Mouse (Mus musculus) MEL (cell line): ENCODE measurements around the gene Bmpr2. TPM values are rescaled to one million over a fixed set of nuclear protein-coding genes. Genes with fewer than 3 reads are reported as not detected.

Experiments used
- DNase-seq: peaks from one replicate; pipeline ENCODE4 v3.0.0; 2011; ENCODE audit warnings: low read depth, low spot score
- H3K27ac ChIP-seq: 2 replicates; pipeline ENCODE4 v1.5.1; 2012; ENCODE audit warnings: low read depth, mild to moderate bottlenecking, control low read depth, low read length, moderate library complexity; ENCODE audit not compliant: control insufficient read depth
- H3K27me3 ChIP-seq, 2 experiments: fragments of 150-350 bp in 1 of 2; sonication (generic) in 1 of 2; 2 replicates each; pipeline ENCODE4 v1.6.1; 2012; ENCODE audit warnings: low read length in 2 of 2, mild to moderate bottlenecking in 2 of 2, improper control_type of control experiment in 1 of 2, moderate library complexity in 1 of 2; ENCODE audit not compliant: insufficient read depth in 2 of 2, control insufficient read depth in 1 of 2
- H3K36me3 ChIP-seq, 2 experiments: 2 replicates each; pipeline ENCODE4 v1.6.1; 2012 to 2014; ENCODE audit warnings: low read length in 2 of 2, improper control_type of control experiment in 1 of 2, inconsistent platforms in 1 of 2, mild to moderate bottlenecking in 1 of 2; ENCODE audit not compliant: insufficient read depth in 2 of 2, control insufficient read depth in 1 of 2
- H3K4me1 ChIP-seq, 2 experiments: fragments of 150-350 bp in 1 of 2; sonication (generic) in 1 of 2; 2 replicates each; pipeline ENCODE4 v1.6.1; 2012; ENCODE audit warnings: low read length in 2 of 2, improper control_type of control experiment in 1 of 2, mild to moderate bottlenecking in 1 of 2; ENCODE audit not compliant: insufficient read depth in 2 of 2, control insufficient read depth in 1 of 2
- H3K4me3 ChIP-seq, 2 experiments: fragments of 150-350 bp in 1 of 2; sonication (generic) in 1 of 2; 2 replicates each; pipeline ENCODE4 v1.5.1; 2012; ENCODE audit warnings: low read depth in 2 of 2, low read length in 2 of 2, mild to moderate bottlenecking in 2 of 2, moderate library complexity in 2 of 2, control low read depth in 1 of 2, improper control_type of control experiment in 1 of 2; ENCODE audit not compliant: control insufficient read depth in 1 of 2, insufficient read depth in 1 of 2
- H3K79me2 ChIP-seq: 2 replicates; pipeline ENCODE4 v1.6.1; 2012; ENCODE audit warnings: mild to moderate bottlenecking, low read length, moderate library complexity; ENCODE audit not compliant: control insufficient read depth, poor library complexity, insufficient read depth
- H3K9ac ChIP-seq: 2 replicates; pipeline ENCODE4 v1.6.1; 2012; ENCODE audit warnings: low read depth, mild to moderate bottlenecking, control low read depth, low read length, moderate library complexity; ENCODE audit not compliant: control insufficient read depth, poor library complexity, severe bottlenecking
- H3K9me3 ChIP-seq: fragments of 150-350 bp; sonication (generic); replicated peaks from 2 replicates; pipeline ENCODE4 v1.6.1; 2012; ENCODE audit warnings: mild to moderate bottlenecking, low read length, improper control_type of control experiment, moderate library complexity; ENCODE audit not compliant: insufficient read depth
- CHD1 ChIP-seq: IDR thresholded peaks from 2 replicates; pipeline ENCODE4 v1.6.1; 2012; ENCODE audit warnings: low read depth, mild to moderate bottlenecking, inconsistent platforms, low read length, improper control_type of control experiment
- CTCF ChIP-seq, 3 experiments: IDR thresholded peaks in 2 of 3; conservative IDR thresholded peaks in 1 of 3; 2 replicates each; pipeline ENCODE4 v1.5.1; 2011 to 2012; ENCODE audit warnings: low read length in 3 of 3, low read depth in 2 of 3, mild to moderate bottlenecking in 2 of 3, improper control_type of control experiment in 1 of 3, inconsistent platforms in 1 of 3, mixed read lengths in 1 of 3, moderate library complexity in 1 of 3; ENCODE audit not compliant: control insufficient read depth in 1 of 3, insufficient read depth in 1 of 3, poor library complexity in 1 of 3, severe bottlenecking in 1 of 3
- ELF1 ChIP-seq: IDR thresholded peaks from 2 replicates; pipeline ENCODE4 v1.6.1; 2014; ENCODE audit warnings: low read depth, mild to moderate bottlenecking, inconsistent platforms, low read length, improper control_type of control experiment, moderate library complexity
- GABPA ChIP-seq: IDR thresholded peaks from 2 replicates; pipeline ENCODE4 v1.6.1; 2012; ENCODE audit warnings: low read depth, mild to moderate bottlenecking, inconsistent platforms, low read length, improper control_type of control experiment, moderate library complexity
- GATA1 ChIP-seq: IDR thresholded peaks from 2 replicates; pipeline ENCODE4 v1.6.1; 2011; ENCODE audit warnings: low read depth, low read length, improper control_type of control experiment
- HCFC1 ChIP-seq: IDR thresholded peaks from 2 replicates; pipeline ENCODE4 v1.6.1; 2012; ENCODE audit warnings: low read depth, mild to moderate bottlenecking, inconsistent platforms, low read length, improper control_type of control experiment, moderate library complexity
- JUND ChIP-seq: IDR thresholded peaks from 2 replicates; pipeline ENCODE4 v1.6.1; 2011; ENCODE audit warnings: low read depth, mild to moderate bottlenecking, improper control_type of control experiment, low read length
- MAFK ChIP-seq: IDR thresholded peaks from 2 replicates; pipeline ENCODE4 v1.6.1; 2011; ENCODE audit warnings: low read depth, mild to moderate bottlenecking, low read length, improper control_type of control experiment, borderline replicate concordance
- MAZ ChIP-seq: IDR thresholded peaks from 2 replicates; pipeline ENCODE4 v1.6.1; 2012; ENCODE audit warnings: low read depth, mild to moderate bottlenecking, inconsistent platforms, low read length, improper control_type of control experiment
- MEF2A ChIP-seq: IDR thresholded peaks from 2 replicates; pipeline ENCODE4 v1.6.1; 2014; ENCODE audit warnings: low read depth, mild to moderate bottlenecking, inconsistent platforms, low read length, improper control_type of control experiment; ENCODE audit not compliant: poor library complexity, insufficient replicate concordance, severe bottlenecking; ENCODE audit errors: extremely low read depth
- MXI1 ChIP-seq: IDR thresholded peaks from 2 replicates; pipeline ENCODE4 v1.6.1; 2011; ENCODE audit warnings: mild to moderate bottlenecking, low read depth, low read length, improper control_type of control experiment
- MYB ChIP-seq: IDR thresholded peaks from 2 replicates; pipeline ENCODE4 v1.6.1; 2011; ENCODE audit warnings: mild to moderate bottlenecking, low read depth, low read length, improper control_type of control experiment
- NELFE ChIP-seq: IDR thresholded peaks from 2 replicates; pipeline ENCODE4 v1.6.1; 2011; ENCODE audit warnings: low read depth, low read length, improper control_type of control experiment
- NRF1 ChIP-seq: IDR thresholded peaks from 2 replicates; pipeline ENCODE4 v1.6.1; 2014; ENCODE audit warnings: low read depth, mild to moderate bottlenecking, inconsistent platforms, low read length, improper control_type of control experiment, moderate library complexity; ENCODE audit not compliant: poor library complexity, insufficient read depth, severe bottlenecking
- POLR2A ChIP-seq, 2 experiments: IDR thresholded peaks; 2 replicates each; pipeline ENCODE4 v1.6.1; 2011 to 2012; ENCODE audit warnings: low read length in 2 of 2, mild to moderate bottlenecking in 2 of 2, control low read depth in 1 of 2, improper control_type of control experiment in 1 of 2, low read depth in 1 of 2, moderate library complexity in 1 of 2; ENCODE audit not compliant: control insufficient read depth in 1 of 2, insufficient read depth in 1 of 2, poor library complexity in 1 of 2
- POLR2AphosphoS2 ChIP-seq: IDR thresholded peaks from 2 replicates; pipeline ENCODE4 v1.6.1; 2011; ENCODE audit warnings: low read length, improper control_type of control experiment
- POLR2AphosphoS5 ChIP-seq: IDR thresholded peaks from 2 replicates; pipeline ENCODE4 v1.6.1; 2012; ENCODE audit warnings: low read depth, borderline replicate concordance, mild to moderate bottlenecking, inconsistent platforms, low read length, moderate library complexity, mixed read lengths
- RAD21 ChIP-seq: IDR thresholded peaks from 2 replicates; pipeline ENCODE4 v1.6.1; 2011; ENCODE audit warnings: mild to moderate bottlenecking, low read depth, low read length, improper control_type of control experiment
- RCOR1 ChIP-seq: IDR thresholded peaks from 2 replicates; pipeline ENCODE4 v1.6.1; 2012; ENCODE audit warnings: low read depth, mild to moderate bottlenecking, inconsistent platforms, low read length, improper control_type of control experiment
- TBP ChIP-seq: IDR thresholded peaks from 2 replicates; pipeline ENCODE4 v1.8.0; 2011; ENCODE audit warnings: low read depth, low read length, improper control_type of control experiment
- UBTF ChIP-seq: IDR thresholded peaks from 2 replicates; pipeline ENCODE4 v1.6.1; 2012; ENCODE audit warnings: low read depth, mild to moderate bottlenecking, inconsistent platforms, low read length, improper control_type of control experiment, moderate library complexity, borderline replicate concordance; ENCODE audit not compliant: insufficient read depth
- USF2 ChIP-seq, 2 experiments: IDR thresholded peaks; 2 replicates each; pipeline ENCODE4 v1.6.1; 2011 to 2012; ENCODE audit warnings: improper control_type of control experiment in 2 of 2, low read length in 2 of 2, borderline replicate concordance in 1 of 2, inconsistent platforms in 1 of 2, low read depth in 1 of 2, mild to moderate bottlenecking in 1 of 2; ENCODE audit not compliant: insufficient read depth in 1 of 2
- ZKSCAN1 ChIP-seq: IDR thresholded peaks from 2 replicates; pipeline ENCODE4 v1.6.1; 2012; ENCODE audit warnings: low read depth, mild to moderate bottlenecking, inconsistent platforms, low read length, improper control_type of control experiment, moderate library complexity
- ZMIZ1 ChIP-seq: IDR thresholded peaks from 2 replicates; pipeline ENCODE4 v1.6.1; 2012; ENCODE audit warnings: low read depth, mild to moderate bottlenecking, inconsistent platforms, low read length, improper control_type of control experiment, moderate library complexity
- ZNF384 ChIP-seq: IDR thresholded peaks from 2 replicates; pipeline ENCODE4 v1.6.1; 2012; ENCODE audit warnings: low read depth, mild to moderate bottlenecking, inconsistent platforms, low read length, improper control_type of control experiment
- polyA plus RNA-seq, 2 experiments: library from polyadenylated mRNA; stranded (reverse) in 1 of 2; unstranded in 1 of 2; fragments of >175 nt in 1 of 2; fragments of >200 nt in 1 of 2; gene quantifications; 2 replicates each; pipeline versions ENCODE4 v1.2.1 to v1.2.4; 2012; ENCODE audit warnings: low replicate concordance in 2 of 2, low read depth in 1 of 2; ENCODE audit not compliant: insufficient read length in 2 of 2, insufficient read depth in 1 of 2, missing spikeins in 1 of 2
- total RNA-seq: library from RNA; depleted of rRNA; stranded (reverse); fragments of 300-350 nt; gene quantifications from 2 replicates; pipeline ENCODE4 v1.2.3, GENCODE M21; 2012

Gene Bmpr2
- total and polyA plus RNA-seq, 3 experiments, result 2.3 to 18.6 (median 3.1) TPM

- Histone ChIP-seq H3K9ac (no peak overlapping the region), H3K4me3 (no peak overlapping the region), H3K27ac (no peak overlapping the region), H3K4me1 (peaks cover 7 to 17% of the 10 kb centered on the region in 2 experiments), H3K27me3 (no peaks in the 10 kb centered on the region), H3K36me3 (peaks cover 0 to 18% of the 10 kb centered on the region in 2 experiments; a peak in 2 of 4 replicates), H3K79me2 (no peaks in the 10 kb centered on the region), H3K9me3 (no peaks in the 10 kb centered on the region)
- TF ChIP-seq ZKSCAN1, result no peak
- no peak for TF ChIP-seq POLR2AphosphoS5
- TF ChIP-seq GATA1, result no peak
- no peak for TF ChIP-seq ELF1
- TF ChIP-seq NRF1, result no peak
- no peak for TF ChIP-seq RAD21
- no peak for TF ChIP-seq MEF2A
- no peak for TF ChIP-seq ZMIZ1
- no peak for TF ChIP-seq RCOR1
- TF ChIP-seq MAFK, result no peak
- no peak for TF ChIP-seq CTCF (IDR thresholded peaks at IDR 0.05 in 2 of 3, conservative IDR thresholded peaks at IDR 0.05 in 1 of 3; ENCODE audit: control insufficient read depth in 1 of 3, insufficient read depth in 1 of 3, low read depth in 2 of 3, low read length in 3 of 3, poor library complexity in 1 of 3, severe bottlenecking in 1 of 3)
- no peak for TF ChIP-seq CHD1
- TF ChIP-seq MAZ, result no peak
- no peak for TF ChIP-seq JUND
- no peak for TF ChIP-seq POLR2A (IDR thresholded peaks at IDR 0.05; ENCODE audit: control insufficient read depth in 1 of 2, insufficient read depth in 1 of 2, low read depth in 1 of 2, low read length in 2 of 2, poor library complexity in 1 of 2)
- no peak for TF ChIP-seq ZNF384
- DNase-seq, result peak; percentile 19
These were observed 62.2 kb downstream of the Bmpr2 start for GRCm38 (mm10) chr1:59825421-59825820.

- no peaks in the 10 kb centered on the region for H3K27me3 ChIP-seq
- DNase-seq, result no peak
- H3K79me2 ChIP-seq, result no peaks in the 10 kb centered on the region
- no peak for TF ChIP-seq MEF2A
- no peak for TF ChIP-seq UBTF
- TF ChIP-seq CHD1, result no peak
- TF ChIP-seq POLR2AphosphoS2, result no peak
- TF ChIP-seq NELFE, result no peak
- TF ChIP-seq GABPA, result no peak
- no peak for TF ChIP-seq USF2 (IDR thresholded peaks at IDR 0.05; ENCODE audit: borderline replicate concordance in 1 of 2, insufficient read depth in 1 of 2, low read depth in 1 of 2, low read length in 2 of 2)
- no peak for TF ChIP-seq TBP
- no peak for TF ChIP-seq HCFC1
- TF ChIP-seq NRF1, result no peak
- no peak for TF ChIP-seq ZKSCAN1
- TF ChIP-seq RCOR1, result no peak
- TF ChIP-seq MYB, result no peak
- no peak for TF ChIP-seq MXI1
- H3K9ac ChIP-seq, result no peak overlapping the region
- H3K4me3 ChIP-seq, result no peak overlapping the region
- H3K4me1 ChIP-seq, result peaks cover 7 to 21% of the 10 kb centered on the region in 2 experiments
- H3K27ac ChIP-seq, result no peak overlapping the region
- H3K36me3 ChIP-seq, result peaks cover 0 to 25% of the 10 kb centered on the region in 2 experiments; a peak in 2 of 4 replicates
- H3K9me3 ChIP-seq, result no peaks in the 10 kb centered on the region
These were observed 63.4 kb downstream of the Bmpr2 start for GRCm38 (mm10) chr1:59826583-59826982.
